Mouse (Mus musculus): ENCODE measurements around the gene Limd1.

DNA sequence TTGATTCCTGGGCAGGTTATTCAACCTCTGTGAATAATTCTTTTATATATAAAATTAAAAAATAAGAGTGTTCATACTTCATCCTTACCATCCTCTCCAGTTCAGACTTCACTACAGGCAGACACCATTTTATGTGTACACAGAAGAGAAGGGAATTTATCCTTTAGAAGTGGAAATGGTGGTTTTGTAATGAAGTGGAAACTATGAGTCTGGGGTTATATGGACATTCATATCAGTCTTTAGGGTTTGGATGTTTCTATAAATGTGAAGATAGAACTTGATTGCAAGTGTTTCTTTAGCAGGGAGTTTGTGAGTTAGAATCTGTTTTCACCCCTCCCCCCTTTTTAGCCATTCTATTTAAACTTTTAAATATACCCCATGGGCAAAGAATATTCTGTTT, 52.7 kb downstream of the Limd1 start:
- TF ChIP-seq CTCF (IDR thresholded peaks at IDR 0.05; ENCODE audit: low read depth) = no peak
- no peak for TF ChIP-seq EP300 (IDR thresholded peaks at IDR 0.05; ENCODE audit: low read depth)

Data from heart, postnatal 0 days (tissue).